Mouse (Mus musculus): Measurements from ENCODE around the gene Shisa3.

- TF ChIP-seq POLR2A (IDR thresholded peaks at IDR 0.05; ENCODE audit: borderline replicate concordance, control insufficient read depth, low read depth, low read length) (no peak), CTCF (IDR thresholded peaks at IDR 0.05; ENCODE audit: control insufficient read depth, insufficient read depth, low read length) (no peak)
These were observed 12.6 kb upstream of the Shisa3 start for GRCm38 (mm10) chr5:67595070-67595469.

Measured in bone marrow, adult 2 months (tissue).